Mouse (Mus musculus) C2C12 (cell line): ENCODE measurements around the gene Ocrl. TPM values are rescaled to one million over a fixed set of nuclear protein-coding genes. Genes with fewer than 3 reads are reported as not detected.

Experiments used
- H3K27me3 ChIP-seq: one replicate; pipeline ENCODE4 v1.6.1; 2011; ENCODE audit not compliant: control insufficient read depth, insufficient read depth, insufficient read length
- H3K36me3 ChIP-seq: one replicate; pipeline ENCODE4 v1.6.1; 2011; ENCODE audit not compliant: control insufficient read depth, insufficient read depth
- H3K4me3 ChIP-seq: one replicate; pipeline ENCODE4 v1.5.1; 2011; ENCODE audit warnings: mild to moderate bottlenecking, control low read depth; ENCODE audit not compliant: poor library complexity, insufficient read depth, severe bottlenecking
- H3K79me2 ChIP-seq: one replicate; pipeline ENCODE4 v1.6.1; 2011; ENCODE audit not compliant: control insufficient read depth, insufficient read depth
- H3K79me3 ChIP-seq: one replicate; pipeline ENCODE4 v1.6.1; 2011; ENCODE audit warnings: low read depth, control low read depth
- H3ac ChIP-seq: one replicate; pipeline ENCODE3; 2011; ENCODE audit warnings: low read depth; ENCODE audit not compliant: control insufficient read depth, insufficient read length
- CEBPB ChIP-seq: IDR thresholded peaks from one replicate; pipeline ENCODE4 v1.6.1; 2011; ENCODE audit warnings: low read depth, mild to moderate bottlenecking, control low read depth, moderate library complexity
- CTCF ChIP-seq: IDR thresholded peaks from one replicate; pipeline ENCODE4 v1.5.1; 2011; ENCODE audit not compliant: control insufficient read depth, insufficient read depth, insufficient read length
- FOSL1 ChIP-seq: IDR thresholded peaks from one replicate; pipeline ENCODE4 v1.8.0; 2011; ENCODE audit warnings: mild to moderate bottlenecking, low read length; ENCODE audit not compliant: poor library complexity, insufficient read depth, severe bottlenecking
- MAX ChIP-seq: IDR thresholded peaks from one replicate; pipeline ENCODE4 v1.6.1; 2011; ENCODE audit warnings: mild to moderate bottlenecking, control low read depth
- MYOD1 ChIP-seq: IDR thresholded peaks from one replicate; pipeline ENCODE4 v1.6.1; 2011; ENCODE audit warnings: low read depth; ENCODE audit not compliant: control insufficient read depth, insufficient read length
- MYOG ChIP-seq: IDR thresholded peaks from one replicate; pipeline ENCODE4 v1.6.1; 2011; ENCODE audit not compliant: control insufficient read depth, insufficient read length; ENCODE audit errors: extremely low read depth
- USF1 ChIP-seq: IDR thresholded peaks from one replicate; pipeline ENCODE4 v1.6.1; 2011; ENCODE audit warnings: low read depth, mild to moderate bottlenecking, control low read depth, moderate library complexity
- polyA plus RNA-seq: library from polyadenylated mRNA; unstranded; fragments of >200 nt; fragmentation: generic; extraction: Trizol; gene quantifications from one replicate; pipeline ENCODE4 v1.2.1, GENCODE M21; 2012; ENCODE audit warnings: missing spikeins

The Ocrl gene
- polyA plus RNA-seq, 1 experiment, result 4.8 TPM

DNA sequence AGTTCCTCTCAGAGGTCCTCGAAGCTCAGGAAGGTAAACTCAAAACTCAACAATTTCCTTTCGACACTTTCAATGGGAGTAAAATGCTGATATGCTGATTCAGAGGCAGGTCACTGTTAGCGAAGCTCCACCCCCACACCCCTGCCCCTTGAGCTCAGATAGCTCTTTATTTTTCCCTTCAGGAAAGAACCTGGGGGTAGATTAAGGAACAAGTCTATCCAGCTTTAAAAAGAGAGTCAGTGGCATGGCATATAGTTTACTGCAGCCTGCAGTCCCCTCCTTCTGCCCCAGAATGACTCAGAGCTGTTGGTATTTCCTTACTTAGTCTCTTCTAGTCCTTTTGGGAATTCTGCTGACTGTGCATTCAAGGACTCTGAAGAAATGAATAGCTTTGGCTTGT is 18.3 kb downstream of the Ocrl start:
- no peaks in the 10 kb centered on the region for H3K79me3 ChIP-seq
- no peak for TF ChIP-seq FOSL1
- no peak for TF ChIP-seq CTCF
- no peak for TF ChIP-seq CEBPB
- TF ChIP-seq MYOD1, result no peak
- no peak for TF ChIP-seq MYOG
- TF ChIP-seq USF1, result no peak
- no peak for TF ChIP-seq MAX
- peaks cover 4% of the 10 kb centered on the region for H3K36me3 ChIP-seq
- H3ac ChIP-seq, result no peak overlapping the region
- no peaks in the 10 kb centered on the region for H3K27me3 ChIP-seq
- no peak overlapping the region for H3K4me3 ChIP-seq
- no peaks in the 10 kb centered on the region for H3K79me2 ChIP-seq

DNA sequence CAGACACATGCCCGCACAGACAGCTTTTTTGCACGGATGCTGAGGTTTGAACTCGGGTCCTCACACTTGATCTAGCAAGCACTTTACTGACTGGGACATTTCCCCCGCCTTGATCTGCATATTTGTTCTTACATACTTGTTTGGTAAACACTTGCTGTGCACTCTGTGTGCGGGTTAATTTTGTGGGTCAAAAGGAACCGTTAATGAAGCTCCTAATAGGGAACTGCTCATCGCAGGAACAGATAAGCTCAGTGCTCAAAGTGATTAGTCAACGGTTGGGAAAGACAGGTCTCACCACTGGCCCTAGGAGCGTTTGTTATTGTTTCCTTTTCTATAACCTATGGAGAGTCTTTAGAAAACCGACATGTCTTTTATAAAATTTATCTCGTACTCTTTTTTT is 22.2 kb downstream of the Ocrl start:
- Histone ChIP-seq H3K27me3 (no peaks in the 10 kb centered on the region), H3K36me3 (peaks cover 9% of the 10 kb centered on the region), H3K4me3 (no peak overlapping the region), H3K79me3 (no peaks in the 10 kb centered on the region), H3K79me2 (no peaks in the 10 kb centered on the region), H3ac (no peak overlapping the region)
- TF ChIP-seq CTCF (no peak), FOSL1 (no peak), CEBPB (no peak), MYOD1 (no peak)

DNA sequence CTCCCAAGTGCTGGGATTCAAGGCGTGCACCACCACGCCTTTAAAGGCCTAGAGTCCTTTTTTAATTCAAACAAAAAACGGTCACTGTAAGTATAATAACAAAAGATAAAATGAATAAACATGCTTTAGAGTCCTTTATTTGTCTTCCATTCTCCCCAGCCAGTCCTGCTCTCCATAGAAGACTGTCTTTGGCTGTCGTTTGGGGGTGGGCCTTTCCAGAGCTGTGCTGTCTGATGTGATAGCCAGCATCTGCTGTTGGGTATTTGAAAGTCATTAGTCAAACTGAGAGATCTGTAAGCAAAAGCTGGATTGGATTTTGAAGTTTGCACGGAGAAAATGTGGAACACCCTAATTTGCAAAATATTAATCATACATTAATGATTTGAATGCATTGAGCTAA is 24.7 kb downstream of the Ocrl start:
- no peak overlapping the region for H3K4me3 ChIP-seq
- no peak for TF ChIP-seq MYOG
- TF ChIP-seq MYOD1, result no peak
- TF ChIP-seq USF1, result no peak
- TF ChIP-seq MAX, result no peak
- no peaks in the 10 kb centered on the region for H3K79me2 ChIP-seq
- H3K79me3 ChIP-seq, result no peaks in the 10 kb centered on the region
- H3ac ChIP-seq, result no peak overlapping the region
- H3K27me3 ChIP-seq, result no peaks in the 10 kb centered on the region
- peaks cover 5% of the 10 kb centered on the region for H3K36me3 ChIP-seq

DNA sequence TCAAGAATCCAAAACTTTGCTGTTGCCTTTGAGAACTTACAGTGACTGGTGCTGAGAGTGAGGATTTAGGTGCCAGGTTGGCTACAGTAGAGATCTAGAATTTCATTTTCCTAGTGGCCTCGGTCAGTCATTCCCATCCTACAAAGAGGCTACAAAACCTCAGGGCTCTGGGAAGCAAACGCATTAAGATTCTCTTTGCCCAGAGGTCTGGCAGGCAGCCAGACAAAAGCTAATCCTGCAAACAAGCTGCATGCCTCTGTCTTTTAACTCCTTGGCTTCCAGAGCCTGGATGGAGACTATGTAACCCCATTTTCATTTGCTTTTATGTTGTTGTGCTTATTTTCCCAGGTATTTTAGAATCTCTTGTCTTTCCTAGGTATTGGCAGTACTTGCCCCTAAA is 25.6 kb downstream of the Ocrl start:
- no peak for TF ChIP-seq CTCF
- no peak for TF ChIP-seq CEBPB
- no peak for TF ChIP-seq USF1
- no peak for TF ChIP-seq MYOG
- no peak for TF ChIP-seq MYOD1
- no peak for TF ChIP-seq MAX
- no peak for TF ChIP-seq FOSL1
- Histone ChIP-seq H3K79me2 (no peaks in the 10 kb centered on the region), H3K36me3 (peaks cover 5% of the 10 kb centered on the region), H3K27me3 (no peaks in the 10 kb centered on the region), H3K79me3 (no peaks in the 10 kb centered on the region), H3ac (no peak overlapping the region), H3K4me3 (no peak overlapping the region)

DNA sequence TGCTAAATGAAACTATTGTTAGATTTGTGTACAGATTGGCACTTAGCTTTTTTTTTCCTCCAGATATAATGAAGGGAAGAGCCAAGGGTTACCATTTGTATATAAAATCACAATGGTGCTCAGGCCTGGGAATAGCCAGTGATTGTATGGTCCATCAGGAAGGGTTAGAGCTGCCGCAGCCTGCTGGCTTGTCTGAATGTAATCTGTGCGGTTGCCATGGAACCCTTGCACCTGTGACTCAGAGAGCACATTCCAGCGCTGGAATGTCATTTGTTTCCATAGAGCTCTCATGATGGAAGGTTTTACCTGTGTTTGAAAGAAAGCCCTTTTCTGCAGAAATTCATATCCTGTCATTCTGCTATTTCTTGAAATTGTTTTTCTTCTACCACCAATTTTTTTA is 37.5 kb downstream of the Ocrl start:
- H3K27me3 ChIP-seq, result no peaks in the 10 kb centered on the region
- no peak overlapping the region for H3K4me3 ChIP-seq
- H3ac ChIP-seq, result no peak overlapping the region
- no peak for TF ChIP-seq FOSL1
- TF ChIP-seq CEBPB, result no peak
- TF ChIP-seq MAX, result no peak
- no peak for TF ChIP-seq MYOG
- H3K36me3 ChIP-seq, result no peaks in the 10 kb centered on the region
- H3K79me2 ChIP-seq, result no peaks in the 10 kb centered on the region
- H3K79me3 ChIP-seq, result no peaks in the 10 kb centered on the region

DNA sequence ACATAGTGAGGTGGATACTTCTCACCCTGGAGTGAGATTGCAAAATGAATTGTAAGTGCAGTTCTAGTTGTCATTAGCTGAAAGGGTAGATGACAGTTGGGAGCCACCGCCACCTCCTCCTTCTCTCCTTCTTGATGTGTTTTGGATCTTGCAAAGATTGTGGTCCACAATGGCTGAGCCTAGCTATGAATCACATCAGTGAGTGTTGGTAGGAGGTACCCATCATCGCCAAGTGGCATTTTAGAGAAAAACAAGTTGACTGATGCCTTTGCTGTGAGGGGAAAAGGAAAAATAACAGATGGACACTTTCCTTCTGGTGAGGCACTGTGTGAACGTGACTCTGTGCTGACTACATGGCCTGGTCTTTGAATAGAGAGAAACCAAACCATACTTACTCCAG is 50.4 kb downstream of the Ocrl start:
- H3K36me3 ChIP-seq, result no peaks in the 10 kb centered on the region
- no peaks in the 10 kb centered on the region for H3K79me3 ChIP-seq
- H3ac ChIP-seq, result no peak overlapping the region
- no peaks in the 10 kb centered on the region for H3K79me2 ChIP-seq
- H3K27me3 ChIP-seq, result no peaks in the 10 kb centered on the region
- H3K4me3 ChIP-seq, result no peak overlapping the region
- TF ChIP-seq FOSL1, result no peak
- TF ChIP-seq MAX, result no peak
- no peak for TF ChIP-seq CEBPB
- TF ChIP-seq CTCF, result no peak
- no peak for TF ChIP-seq MYOD1
- no peak for TF ChIP-seq MYOG
- TF ChIP-seq USF1, result no peak
